Mouse (Mus musculus): Measurements from ENCODE around the gene Olfr640.

DNA sequence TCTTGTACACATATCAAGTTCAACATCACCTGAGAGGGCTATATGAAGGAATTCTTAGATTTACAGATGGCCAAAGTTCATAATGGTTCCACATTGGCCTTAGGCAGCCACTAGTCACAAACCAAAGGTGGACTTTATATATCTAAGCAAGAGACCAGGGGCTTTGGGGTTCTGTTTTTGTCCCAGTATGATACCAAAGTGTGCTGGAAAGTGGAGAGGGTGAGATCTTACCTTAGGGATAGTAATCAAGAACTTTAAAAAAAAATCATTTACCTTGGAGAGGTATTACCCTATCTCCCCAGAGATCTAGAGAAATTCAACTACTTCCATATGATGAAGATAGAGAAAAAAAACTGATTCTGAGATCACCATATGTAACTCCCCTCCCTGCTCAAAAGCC lies 8.2 kb downstream of the Olfr640 start, which contains the start of gene Olfr639:
- no peak for TF ChIP-seq POLR2A (IDR thresholded peaks at IDR 0.05; ENCODE audit: low read depth, low read length)
- TF ChIP-seq CTCF (IDR thresholded peaks at IDR 0.05; ENCODE audit: borderline replicate concordance, insufficient read depth, low read length) = no peak
